Comparison of ENCODE assay signal across 27 mouse cellular contexts in genomic region chr11:12469638-12470037, GRCm38 (mm10). TPM values are rescaled to one million over a fixed set of nuclear protein-coding genes. Genes with fewer than 3 reads are reported as not detected.
"Had no signal": no experiment of that assay in that cellular context is flagged by ENCODE, and none has a peak within 500 bp of the region (broad histone marks: within the 10 kb centered on the region; RNA-seq: fewer than 3 reads in every experiment).

No protein-coding gene starts in this region.

- H3K27ac ChIP-seq: heart, adult 2 months; heart, embryonic 13.5 days; heart, embryonic 15.5 days; hindbrain, embryonic 13.5 days; hindbrain, embryonic 15.5 days; intestine, embryonic 15.5 days; layer of hippocampus, adult 2 months; left cerebral cortex, adult 2 months; limb, embryonic 10.5 days; limb, embryonic 12.5 days; liver, embryonic 13.5 days had no signal

- H3K9me3 ChIP-seq: heart, embryonic 13.5 days; heart, embryonic 15.5 days; hindbrain, embryonic 13.5 days; hindbrain, embryonic 15.5 days; intestine, embryonic 15.5 days; limb, embryonic 10.5 days; limb, embryonic 12.5 days; liver, embryonic 13.5 days had no signal

- H3K9ac ChIP-seq: heart, embryonic 13.5 days; heart, embryonic 15.5 days; hindbrain, embryonic 13.5 days; hindbrain, embryonic 15.5 days; intestine, embryonic 15.5 days; limb, embryonic 12.5 days; liver, embryonic 13.5 days had no signal

- H3K36me3 ChIP-seq: heart, embryonic 13.5 days; heart, embryonic 15.5 days; hindbrain, embryonic 13.5 days; hindbrain, embryonic 15.5 days; intestine, embryonic 15.5 days; limb, embryonic 10.5 days; limb, embryonic 12.5 days; liver, embryonic 13.5 days had no signal

- DNase-seq: gastrocnemius, postnatal 14 days; gastrocnemius, postnatal 36 days; heart, adult 11 months; heart, adult 2 months; heart, postnatal 14 days; heart, postnatal 36 days; kidney, adult 18-20 months; kidney, adult 8-10 months; kidney, postnatal 10 days; kidney, postnatal 25 days; kidney, postnatal 4 days; liver; liver, embryonic 13.5 days had no signal

- H3K4me3 ChIP-seq: heart, adult 2 months; heart, embryonic 13.5 days; heart, embryonic 15.5 days; hindbrain, embryonic 13.5 days; hindbrain, embryonic 15.5 days; intestine, embryonic 15.5 days; layer of hippocampus, adult 2 months; left cerebral cortex, adult 2 months; limb, embryonic 10.5 days; limb, embryonic 12.5 days; liver, embryonic 13.5 days had no signal

- H3K27me3 ChIP-seq: heart, embryonic 15.5 days; hindbrain, embryonic 15.5 days; intestine, embryonic 15.5 days had no signal

- H3K4me1 ChIP-seq: heart, embryonic 13.5 days; intestine, embryonic 15.5 days; limb, embryonic 10.5 days; limb, embryonic 12.5 days; liver, embryonic 13.5 days had no signal

- H3K4me2 ChIP-seq: heart, embryonic 11.5 days; heart, embryonic 13.5 days; heart, embryonic 15.5 days; hindbrain, embryonic 13.5 days; hindbrain, embryonic 15.5 days; intestine, embryonic 15.5 days; limb, embryonic 12.5 days; liver, embryonic 11.5 days; liver, embryonic 13.5 days had no signal

- ATAC-seq: inflammation-experienced regulatory T-cells, adult 6 months; intestine, embryonic 15.5 days; intestine, postnatal 0 days had no signal

RNA-seq across cellular contexts. Expression of gene Cobl, which starts 4.9 kb away (rescaled TPM):
- total RNA-seq: hematopoietic stem cell, adult 5-6 weeks had no signal
